ENCODE assay signal across 14 mouse cellular contexts in genomic region chr17:69227426-69228014, GRCm38 (mm10).
A peak's percentile ranks its signal among the peaks of the same experiment; 100 is the strongest.
DNase-seq lines count a peak whose midpoint lies in the region; ATAC-seq and TF ChIP-seq lines count a peak whose summit lies in the region.
"Had no signal": no experiment of that assay in that cellular context is flagged by ENCODE, and none has a peak within 500 bp of the region (broad histone marks: within the 10 kb centered on the region; RNA-seq: fewer than 3 reads in every experiment).

No protein-coding gene starts in this region.

- no peaks in the 10 kb centered on the region for H3K36me3 ChIP-seq in heart, embryonic 15.5 days
- H3K36me3 ChIP-seq in midbrain, embryonic 11.5 days (ENCODE audit: control insufficient read depth, insufficient read depth, low read length) = no peaks in the 10 kb centered on the region
- peaks cover 5% of the 10 kb centered on the region; the same call in 1 of the 2 replicates for H3K36me3 ChIP-seq in midbrain, embryonic 10.5 days
- H3K36me3 ChIP-seq: liver, embryonic 13.5 days had no signal

- no peak overlapping the region for H3K9ac ChIP-seq in heart, embryonic 15.5 days
- no peak overlapping the region for H3K9ac ChIP-seq in midbrain, embryonic 11.5 days (ENCODE audit: low read length)
- H3K9ac ChIP-seq: liver, embryonic 13.5 days had no signal

- peak overlapping the region; percentile 43 for H3K27ac ChIP-seq in heart, embryonic 15.5 days
- no peak overlapping the region for H3K27ac ChIP-seq in midbrain, embryonic 11.5 days (ENCODE audit: low read depth, low read length)
- H3K27ac ChIP-seq in midbrain, embryonic 10.5 days (replicated peaks) = no peak overlapping the region
- H3K27ac ChIP-seq: liver, embryonic 13.5 days; macrophage had no signal

- POLR2A ChIA-PET in Patski (lab: Charles Lee) = interaction anchor here (0.7 kb wide), 1 partner anchor 20 kb away, joined by 3 read pairs; no protein-coding TSS in a partner anchor

- in situ Hi-C loops in Patski (cut with MboI; ENCODE audit: low pct_unique_long_range_greater_than_20kb) = no loop called here

- no peak for DNase-seq in heart, adult 18-20 months
- DNase-seq in midbrain, embryonic 11.5 days (ENCODE audit: low spot score, missing footprints) = peak; percentile 44
- no peak for DNase-seq in midbrain, embryonic 10.5 days (ENCODE audit: low spot score)
- DNase-seq in Patski (ENCODE audit: low read depth, low spot score) = no peak
- DNase-seq in forelimb bud, embryonic 11.5 days (ENCODE audit: low read depth, low spot score) = peak; percentile 39
- DNase-seq in thymus, postnatal 36 days = no peak
- no peak for DNase-seq in thymus, postnatal 10 days (ENCODE audit: low spot score in 2 of 2)
- DNase-seq: cerebellum, adult 18-20 months; kidney, postnatal 10 days; liver, embryonic 13.5 days; right cerebral cortex, postnatal 25 days; thymus, adult 18-20 months had no signal

- no peak for TF ChIP-seq CTCF in Patski (IDR thresholded peaks at IDR 0.05)

- CTCF ChIA-PET in Patski (lab: Charles Lee) = no interaction called here

- peaks cover 19% of the 10 kb centered on the region for H3K4me1 ChIP-seq in heart, embryonic 15.5 days (replicated peaks)
- H3K4me1 ChIP-seq in midbrain, embryonic 11.5 days (ENCODE audit: control insufficient read depth, insufficient read depth, low read length) = peaks cover 6% of the 10 kb centered on the region; the same call in 1 of the 2 replicates
- peaks cover 34% of the 10 kb centered on the region for H3K4me1 ChIP-seq in midbrain, embryonic 10.5 days
- H3K4me1 ChIP-seq: liver, embryonic 13.5 days had no signal

- peak overlapping the region; percentile 13; the same call in 1 of the 2 replicates for H3K4me2 ChIP-seq in heart, embryonic 15.5 days
- no peak overlapping the region for H3K4me2 ChIP-seq in midbrain, embryonic 11.5 days
- H3K4me2 ChIP-seq: liver, embryonic 13.5 days had no signal

- ATAC-seq in heart, embryonic 15.5 days (replicated peaks; ENCODE audit: insufficient number of reproducible peaks, insufficient read depth, low FRiP score, low read depth) = no peak
- ATAC-seq in midbrain, embryonic 11.5 days (ENCODE audit: low FRiP score) = no peak
- peak; percentile 66 for ATAC-seq in Patski

- H3K4me3 ChIP-seq in heart, embryonic 15.5 days = no peak overlapping the region
- H3K4me3 ChIP-seq in midbrain, embryonic 11.5 days (ENCODE audit: low read depth, low read length) = no peak overlapping the region
- no peak overlapping the region for H3K4me3 ChIP-seq in midbrain, embryonic 10.5 days
- H3K4me3 ChIP-seq: liver, embryonic 13.5 days had no signal

- H3K9me3 ChIP-seq in heart, embryonic 15.5 days (replicated peaks) = no peaks in the 10 kb centered on the region
- H3K9me3 ChIP-seq in midbrain, embryonic 11.5 days (ENCODE audit: control insufficient read depth, low read length) = no peaks in the 10 kb centered on the region
- no peaks in the 10 kb centered on the region for H3K9me3 ChIP-seq in midbrain, embryonic 10.5 days (replicated peaks)
- H3K9me3 ChIP-seq: liver, embryonic 13.5 days had no signal

- no peaks in the 10 kb centered on the region for H3K27me3 ChIP-seq in heart, embryonic 15.5 days
- H3K27me3 ChIP-seq in midbrain, embryonic 11.5 days (ENCODE audit: control insufficient read depth, insufficient read depth, low read length) = no peaks in the 10 kb centered on the region
- H3K27me3 ChIP-seq in midbrain, embryonic 10.5 days (ENCODE audit: low read depth, poor library complexity, severe bottlenecking) = no peaks in the 10 kb centered on the region
- H3K27me3 ChIP-seq in Patski = no peaks in the 10 kb centered on the region
- H3K27me3 ChIP-seq: liver, embryonic 13.5 days had no signal

- 32% methylated on average over 9 of the region's 9 CpGs for WGBS in heart, embryonic 15.5 days
- 69% methylated on average over 9 of the region's 9 CpGs for WGBS in midbrain, embryonic 11.5 days
- WGBS in midbrain, embryonic 10.5 days = 70% methylated on average over 9 of the region's 9 CpGs

Comparison
In these comparisons a context has a peak if more than half of its experiments do, and no peak if none do; other contexts are left out.
1. DNase-seq: peak in midbrain, embryonic 11.5 days (single experiment) and forelimb bud, embryonic 11.5 days (single experiment); none in heart, adult 18-20 months (0 of 2), midbrain, embryonic 10.5 days (single experiment), Patski (single experiment), thymus, postnatal 36 days (0 of 2) and thymus, postnatal 10 days (0 of 2).